Mouse (Mus musculus): ENCODE measurements at regions not wholly inside any gene's neighbourhood (a gene's known extent, or its start where the extent isn't known, plus 50 kb on each side); places are given as distances from the start of the nearest gene placed in this dataset.

DNA sequence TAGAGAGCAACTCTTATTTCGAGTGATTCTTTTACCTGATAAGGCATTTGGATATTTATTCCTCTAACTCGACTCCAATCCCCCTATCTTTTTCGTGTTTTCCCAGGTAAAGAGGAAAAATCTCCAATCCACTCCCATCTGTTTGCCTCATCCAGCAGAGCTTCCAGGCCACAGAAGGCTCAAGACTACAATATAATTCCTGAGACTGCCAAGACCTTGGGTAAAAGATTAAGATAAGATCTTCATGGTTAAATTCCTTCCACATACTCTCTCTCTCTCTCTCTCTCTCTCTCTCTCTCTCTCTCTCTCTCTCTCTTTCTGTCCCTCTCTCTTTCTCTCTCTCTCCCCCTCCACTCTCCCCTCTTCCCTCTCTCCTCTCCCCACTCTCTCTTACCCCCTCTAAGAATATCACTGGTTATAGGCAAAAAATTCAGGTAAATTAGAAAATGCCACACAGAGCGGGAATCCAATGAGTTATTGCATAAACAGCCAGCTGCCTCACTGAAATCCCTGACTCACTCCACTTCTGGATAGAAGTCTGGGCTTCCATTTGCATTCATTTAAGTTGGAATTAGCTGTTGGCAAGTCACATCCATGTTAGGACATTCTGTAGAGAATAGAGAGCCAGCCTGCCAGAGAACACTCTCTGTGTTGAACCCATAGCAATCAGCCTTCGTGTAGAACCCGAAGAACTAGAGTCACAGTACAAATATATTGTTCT lies 78.9 kb upstream of the Cav2 start:
- Histone ChIP-seq H3K27me3 (ENCODE audit: insufficient read depth, low read length) (no peaks in the 10 kb centered on the region), H3K4me2 (ENCODE audit: low read depth, low read length) (no peak overlapping the region), H3K36me3 (replicated peaks; ENCODE audit: insufficient read depth, low read length) (no peaks in the 10 kb centered on the region), H3K27ac (ENCODE audit: low read depth) (no peak overlapping the region), H3K4me1 (ENCODE audit: insufficient read depth) (no peaks in the 10 kb centered on the region), H3K4me3 (ENCODE audit: low read depth, low read length) (no peak overlapping the region), H3K9ac (replicated peaks) (no peak overlapping the region), H3K9me3 (ENCODE audit: low read length) (no peaks in the 10 kb centered on the region)
- DNase-seq: no peak
- ATAC-seq: no peak
- 62% methylated on average over 6 of the region's 6 CpGs for WGBS (ENCODE audit: insufficient replicate concordance)
- TF ChIP-seq CTCF (IDR thresholded peaks at IDR 0.05; ENCODE audit: low read depth) (no peak), EP300 (IDR thresholded peaks at IDR 0.05; ENCODE audit: low read depth) (no peak)

DNA sequence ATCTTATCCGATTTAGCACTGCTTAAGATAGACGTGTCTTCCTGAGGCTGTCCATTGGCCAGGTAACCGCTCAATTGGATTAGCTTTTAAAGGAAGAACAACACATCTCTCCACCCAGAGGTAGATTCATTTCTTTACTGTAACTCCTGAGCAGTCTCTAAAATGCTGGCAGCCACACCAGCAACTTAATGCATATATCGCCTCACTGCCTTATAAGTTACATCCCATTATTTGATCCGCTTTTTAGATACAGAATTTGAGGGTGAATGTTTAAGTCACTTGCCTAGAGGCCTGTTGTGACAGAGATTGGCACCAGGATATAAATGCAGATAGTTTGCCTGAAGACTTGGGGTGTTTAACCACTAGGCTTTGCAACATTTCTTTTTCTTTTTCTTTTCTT lies 77.7 kb upstream of the Cav2 start:
- Histone ChIP-seq H3K4me3 (ENCODE audit: low read depth, low read length) (no peak overlapping the region), H3K27me3 (ENCODE audit: insufficient read depth, low read length) (no peaks in the 10 kb centered on the region), H3K36me3 (replicated peaks; ENCODE audit: insufficient read depth, low read length) (no peaks in the 10 kb centered on the region), H3K27ac (ENCODE audit: low read depth) (no peak overlapping the region), H3K9me3 (ENCODE audit: low read length) (no peaks in the 10 kb centered on the region), H3K4me1 (ENCODE audit: insufficient read depth) (no peaks in the 10 kb centered on the region), H3K4me2 (ENCODE audit: low read depth, low read length) (no peak overlapping the region), H3K9ac (replicated peaks) (no peak overlapping the region)
- no peak for ATAC-seq
- TF ChIP-seq EP300 (IDR thresholded peaks at IDR 0.05; ENCODE audit: low read depth) (no peak), CTCF (IDR thresholded peaks at IDR 0.05; ENCODE audit: low read depth) (no peak)
- WGBS (ENCODE audit: insufficient replicate concordance): 77% methylated on average over 5 of the region's 5 CpGs
- no peak for DNase-seq

DNA sequence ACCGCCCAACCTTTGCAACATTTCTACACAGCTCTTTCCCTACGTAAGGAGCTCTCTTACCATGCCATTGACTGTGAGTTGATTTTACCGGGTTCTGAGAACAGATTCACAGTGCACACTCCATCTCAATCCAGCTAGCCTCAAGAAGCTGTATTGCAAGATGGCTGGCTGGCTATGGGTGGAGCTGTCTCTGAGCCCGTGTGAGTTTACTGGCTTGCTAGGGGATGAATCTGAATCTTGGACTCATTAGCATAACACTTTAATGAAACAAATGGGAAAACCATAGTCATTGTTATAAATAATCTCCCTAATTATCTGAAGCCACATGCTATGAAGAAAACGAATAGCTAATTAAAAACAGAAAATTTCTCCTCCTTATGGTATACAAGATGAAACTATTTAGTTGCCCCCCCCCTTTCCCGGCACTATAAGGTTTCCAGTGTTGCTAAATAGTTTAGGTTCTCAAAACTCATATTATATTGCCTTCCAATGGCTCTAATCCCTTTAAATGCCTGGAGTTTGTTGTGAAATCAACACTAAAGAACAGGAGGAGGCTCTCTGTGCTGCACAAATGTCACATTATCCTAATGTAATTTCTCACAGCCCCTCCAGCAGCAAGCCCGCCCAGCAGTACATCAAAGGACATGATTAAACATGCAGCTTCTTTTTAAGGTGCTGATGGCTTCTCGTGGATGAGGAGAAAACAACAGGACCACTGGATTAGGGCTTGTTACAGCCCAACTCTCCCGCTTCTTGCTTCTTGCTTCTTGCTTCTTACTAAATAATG lies 76.9 kb upstream of the Cav2 start:
- H3K4me3 ChIP-seq (ENCODE audit: low read depth, low read length): no peak overlapping the region
- no peaks in the 10 kb centered on the region for H3K4me1 ChIP-seq (ENCODE audit: insufficient read depth)
- H3K36me3 ChIP-seq (replicated peaks; ENCODE audit: insufficient read depth, low read length): no peaks in the 10 kb centered on the region
- ATAC-seq (no peak), DNase-seq (no peak)
- H3K9ac ChIP-seq (replicated peaks): no peak overlapping the region
- 74% methylated on average over 9 of the region's 9 CpGs for WGBS (ENCODE audit: insufficient replicate concordance)
- no peaks in the 10 kb centered on the region for H3K9me3 ChIP-seq (ENCODE audit: low read length)
- no peak overlapping the region for H3K4me2 ChIP-seq (ENCODE audit: low read depth, low read length)
- no peak for TF ChIP-seq EP300 (IDR thresholded peaks at IDR 0.05; ENCODE audit: low read depth)
- no peak for TF ChIP-seq CTCF (IDR thresholded peaks at IDR 0.05; ENCODE audit: low read depth)
- H3K27ac ChIP-seq (ENCODE audit: low read depth): no peak overlapping the region
- H3K27me3 ChIP-seq (ENCODE audit: insufficient read depth, low read length): no peaks in the 10 kb centered on the region

DNA sequence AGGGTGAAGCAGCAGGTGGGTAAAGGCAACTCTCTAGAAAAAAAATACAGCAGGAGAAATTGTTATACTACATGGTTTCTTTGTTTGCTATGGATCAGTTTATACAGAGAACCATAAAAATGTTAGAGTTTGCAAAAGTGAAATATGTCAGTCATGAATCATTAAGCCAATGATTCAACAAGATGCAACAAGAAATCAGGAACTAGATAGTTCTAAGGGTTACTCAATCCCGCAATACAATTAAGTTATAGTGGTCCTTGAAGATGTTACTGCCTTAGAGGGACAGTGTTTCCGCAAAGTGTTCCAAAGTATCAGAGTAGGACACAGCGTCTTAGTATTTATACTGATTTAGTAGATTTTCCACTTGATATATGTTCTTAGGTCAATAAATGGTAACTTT lies 74.1 kb upstream of the Cav2 start:
- H3K4me1 ChIP-seq (ENCODE audit: insufficient read depth): no peaks in the 10 kb centered on the region
- 86% methylated on average over 3 of the region's 3 CpGs for WGBS (ENCODE audit: insufficient replicate concordance)
- no peaks in the 10 kb centered on the region for H3K27me3 ChIP-seq (ENCODE audit: insufficient read depth, low read length)
- H3K9me3 ChIP-seq (ENCODE audit: low read length): no peaks in the 10 kb centered on the region
- no peak for DNase-seq
- no peaks in the 10 kb centered on the region for H3K36me3 ChIP-seq (replicated peaks; ENCODE audit: insufficient read depth, low read length)
- no peak overlapping the region for H3K9ac ChIP-seq (replicated peaks)
- TF ChIP-seq EP300 (IDR thresholded peaks at IDR 0.05; ENCODE audit: low read depth) (no peak), CTCF (IDR thresholded peaks at IDR 0.05; ENCODE audit: low read depth) (no peak)
- H3K4me2 ChIP-seq (ENCODE audit: low read depth, low read length): no peak overlapping the region
- H3K27ac ChIP-seq (ENCODE audit: low read depth): no peak overlapping the region
- H3K4me3 ChIP-seq (ENCODE audit: low read depth, low read length): no peak overlapping the region
- ATAC-seq: no peak

DNA sequence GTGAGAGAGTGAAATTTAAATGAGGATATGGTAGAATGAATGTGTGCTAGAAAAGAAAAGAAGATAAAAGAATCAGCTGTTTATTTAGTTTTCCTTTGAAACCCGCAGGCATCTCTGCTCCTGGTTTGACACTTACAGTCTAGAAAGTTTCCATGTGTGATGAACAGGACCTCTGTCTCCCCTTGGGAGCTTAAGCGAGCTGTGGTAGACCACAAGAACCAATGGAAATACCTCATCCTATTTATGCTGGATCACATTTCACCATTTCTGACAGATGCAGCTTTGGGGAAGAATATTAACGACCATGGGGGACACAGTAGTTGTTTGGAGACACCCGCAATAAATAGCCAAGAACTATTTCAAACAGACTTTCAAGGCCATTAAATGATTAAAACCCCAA lies 71.2 kb upstream of the Cav2 start:
- ATAC-seq: no peak
- WGBS (ENCODE audit: insufficient replicate concordance): 48% methylated on average over 4 of the region's 4 CpGs

DNA sequence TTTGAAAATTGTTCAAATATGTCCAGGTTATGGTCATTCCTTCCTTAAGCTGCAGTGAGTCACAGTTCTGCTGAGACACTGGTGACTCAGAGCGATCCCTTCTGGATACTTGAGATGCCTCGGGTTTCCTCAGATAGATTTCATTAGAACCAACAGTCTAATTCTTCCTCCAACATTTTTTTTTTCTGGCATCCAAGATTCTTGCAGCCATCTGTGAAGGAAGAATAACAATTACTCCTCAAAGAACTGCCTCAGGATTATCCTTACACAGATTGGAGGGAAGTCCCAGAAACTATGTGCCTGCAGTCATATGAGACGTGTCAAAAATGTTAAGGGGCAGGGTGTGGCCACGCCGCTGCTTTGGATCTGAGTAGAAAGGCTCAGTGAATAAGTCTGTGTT lies 69.6 kb upstream of the Cav2 start:
- Histone ChIP-seq H3K4me3 (ENCODE audit: low read depth, low read length) (no peak overlapping the region), H3K9ac (replicated peaks) (no peak overlapping the region), H3K4me1 (ENCODE audit: insufficient read depth) (no peaks in the 10 kb centered on the region), H3K27ac (ENCODE audit: low read depth) (no peak overlapping the region), H3K9me3 (ENCODE audit: low read length) (no peaks in the 10 kb centered on the region), H3K36me3 (replicated peaks; ENCODE audit: insufficient read depth, low read length) (no peaks in the 10 kb centered on the region), H3K27me3 (ENCODE audit: insufficient read depth, low read length) (no peaks in the 10 kb centered on the region), H3K4me2 (ENCODE audit: low read depth, low read length) (no peak overlapping the region)
- DNase-seq (no peak), ATAC-seq (no peak)
- 70% methylated on average over 5 of the region's 5 CpGs for WGBS (ENCODE audit: insufficient replicate concordance)
- TF ChIP-seq EP300 (IDR thresholded peaks at IDR 0.05; ENCODE audit: low read depth) (no peak), CTCF (IDR thresholded peaks at IDR 0.05; ENCODE audit: low read depth) (no peak)

More for the DNA sequence above, 71.2 kb upstream of the Cav2 start:
- no peak for DNase-seq
- Histone ChIP-seq H3K4me1 (ENCODE audit: insufficient read depth) (no peaks in the 10 kb centered on the region), H3K36me3 (replicated peaks; ENCODE audit: insufficient read depth, low read length) (no peaks in the 10 kb centered on the region), H3K4me2 (ENCODE audit: low read depth, low read length) (no peak overlapping the region), H3K27me3 (ENCODE audit: insufficient read depth, low read length) (no peaks in the 10 kb centered on the region), H3K9me3 (ENCODE audit: low read length) (no peaks in the 10 kb centered on the region), H3K4me3 (ENCODE audit: low read depth, low read length) (no peak overlapping the region), H3K9ac (replicated peaks) (no peak overlapping the region), H3K27ac (ENCODE audit: low read depth) (no peak overlapping the region)
- TF ChIP-seq EP300 (IDR thresholded peaks at IDR 0.05; ENCODE audit: low read depth) (no peak), CTCF (IDR thresholded peaks at IDR 0.05; ENCODE audit: low read depth) (no peak)
